Mouse (Mus musculus) MEL (cell line): ENCODE results near the gene Tcf23. TPM values are rescaled to one million over a fixed set of nuclear protein-coding genes. Genes with fewer than 3 reads are reported as not detected.

Experiments
- DNase-seq: peaks from one replicate; pipeline ENCODE4 v3.0.0; 2011; ENCODE audit warnings: low read depth, low spot score
- H3K27ac ChIP-seq: 2 replicates; pipeline ENCODE4 v1.5.1; 2012; ENCODE audit warnings: low read depth, mild to moderate bottlenecking, control low read depth, low read length, moderate library complexity; ENCODE audit not compliant: control insufficient read depth
- H3K27me3 ChIP-seq, 2 experiments: fragments of 150-350 bp in 1 of 2; sonication (generic) in 1 of 2; 2 replicates each; pipeline ENCODE4 v1.6.1; 2012; ENCODE audit warnings: low read length in 2 of 2, mild to moderate bottlenecking in 2 of 2, improper control_type of control experiment in 1 of 2, moderate library complexity in 1 of 2; ENCODE audit not compliant: insufficient read depth in 2 of 2, control insufficient read depth in 1 of 2
- H3K36me3 ChIP-seq, 2 experiments: 2 replicates each; pipeline ENCODE4 v1.6.1; 2012 to 2014; ENCODE audit warnings: low read length in 2 of 2, improper control_type of control experiment in 1 of 2, inconsistent platforms in 1 of 2, mild to moderate bottlenecking in 1 of 2; ENCODE audit not compliant: insufficient read depth in 2 of 2, control insufficient read depth in 1 of 2
- H3K4me1 ChIP-seq, 2 experiments: fragments of 150-350 bp in 1 of 2; sonication (generic) in 1 of 2; 2 replicates each; pipeline ENCODE4 v1.6.1; 2012; ENCODE audit warnings: low read length in 2 of 2, improper control_type of control experiment in 1 of 2, mild to moderate bottlenecking in 1 of 2; ENCODE audit not compliant: insufficient read depth in 2 of 2, control insufficient read depth in 1 of 2
- H3K4me3 ChIP-seq, 2 experiments: fragments of 150-350 bp in 1 of 2; sonication (generic) in 1 of 2; 2 replicates each; pipeline ENCODE4 v1.5.1; 2012; ENCODE audit warnings: low read depth in 2 of 2, low read length in 2 of 2, mild to moderate bottlenecking in 2 of 2, moderate library complexity in 2 of 2, control low read depth in 1 of 2, improper control_type of control experiment in 1 of 2; ENCODE audit not compliant: control insufficient read depth in 1 of 2, insufficient read depth in 1 of 2
- H3K79me2 ChIP-seq: 2 replicates; pipeline ENCODE4 v1.6.1; 2012; ENCODE audit warnings: mild to moderate bottlenecking, low read length, moderate library complexity; ENCODE audit not compliant: control insufficient read depth, poor library complexity, insufficient read depth
- H3K9ac ChIP-seq: 2 replicates; pipeline ENCODE4 v1.6.1; 2012; ENCODE audit warnings: low read depth, mild to moderate bottlenecking, control low read depth, low read length, moderate library complexity; ENCODE audit not compliant: control insufficient read depth, poor library complexity, severe bottlenecking
- H3K9me3 ChIP-seq: fragments of 150-350 bp; sonication (generic); replicated peaks from 2 replicates; pipeline ENCODE4 v1.6.1; 2012; ENCODE audit warnings: mild to moderate bottlenecking, low read length, improper control_type of control experiment, moderate library complexity; ENCODE audit not compliant: insufficient read depth
- CHD1 ChIP-seq: IDR thresholded peaks from 2 replicates; pipeline ENCODE4 v1.6.1; 2012; ENCODE audit warnings: low read depth, mild to moderate bottlenecking, inconsistent platforms, low read length, improper control_type of control experiment
- CHD2 ChIP-seq: IDR thresholded peaks from 2 replicates; pipeline ENCODE4 v1.6.1; 2011; ENCODE audit warnings: low read length, improper control_type of control experiment
- ELF1 ChIP-seq: IDR thresholded peaks from 2 replicates; pipeline ENCODE4 v1.6.1; 2014; ENCODE audit warnings: low read depth, mild to moderate bottlenecking, inconsistent platforms, low read length, improper control_type of control experiment, moderate library complexity
- EP300 ChIP-seq, 2 experiments: IDR thresholded peaks; 2 replicates each; pipeline ENCODE4 v1.6.1; 2011; ENCODE audit warnings: improper control_type of control experiment in 2 of 2, low read length in 2 of 2, low read depth in 1 of 2, mild to moderate bottlenecking in 1 of 2
- ETS1 ChIP-seq: IDR thresholded peaks from 2 replicates; pipeline ENCODE4 v1.6.1; 2012; ENCODE audit warnings: low read depth, mild to moderate bottlenecking, inconsistent platforms, low read length, improper control_type of control experiment, moderate library complexity
- GATA1 ChIP-seq: IDR thresholded peaks from 2 replicates; pipeline ENCODE4 v1.6.1; 2011; ENCODE audit warnings: low read depth, low read length, improper control_type of control experiment
- HCFC1 ChIP-seq: IDR thresholded peaks from 2 replicates; pipeline ENCODE4 v1.6.1; 2012; ENCODE audit warnings: low read depth, mild to moderate bottlenecking, inconsistent platforms, low read length, improper control_type of control experiment, moderate library complexity
- JUND ChIP-seq: IDR thresholded peaks from 2 replicates; pipeline ENCODE4 v1.6.1; 2011; ENCODE audit warnings: low read depth, mild to moderate bottlenecking, improper control_type of control experiment, low read length
- MAZ ChIP-seq: IDR thresholded peaks from 2 replicates; pipeline ENCODE4 v1.6.1; 2012; ENCODE audit warnings: low read depth, mild to moderate bottlenecking, inconsistent platforms, low read length, improper control_type of control experiment
- MXI1 ChIP-seq: IDR thresholded peaks from 2 replicates; pipeline ENCODE4 v1.6.1; 2011; ENCODE audit warnings: mild to moderate bottlenecking, low read depth, low read length, improper control_type of control experiment
- MYB ChIP-seq: IDR thresholded peaks from 2 replicates; pipeline ENCODE4 v1.6.1; 2011; ENCODE audit warnings: mild to moderate bottlenecking, low read depth, low read length, improper control_type of control experiment
- MYC ChIP-seq: IDR thresholded peaks from 2 replicates; pipeline ENCODE4 v1.6.1; 2011; ENCODE audit warnings: low read depth, mild to moderate bottlenecking, low read length, improper control_type of control experiment, moderate library complexity
- NRF1 ChIP-seq: IDR thresholded peaks from 2 replicates; pipeline ENCODE4 v1.6.1; 2014; ENCODE audit warnings: low read depth, mild to moderate bottlenecking, inconsistent platforms, low read length, improper control_type of control experiment, moderate library complexity; ENCODE audit not compliant: poor library complexity, insufficient read depth, severe bottlenecking
- POLR2A ChIP-seq, 2 experiments: IDR thresholded peaks; 2 replicates each; pipeline ENCODE4 v1.6.1; 2011 to 2012; ENCODE audit warnings: low read length in 2 of 2, mild to moderate bottlenecking in 2 of 2, control low read depth in 1 of 2, improper control_type of control experiment in 1 of 2, low read depth in 1 of 2, moderate library complexity in 1 of 2; ENCODE audit not compliant: control insufficient read depth in 1 of 2, insufficient read depth in 1 of 2, poor library complexity in 1 of 2
- POLR2AphosphoS5 ChIP-seq: IDR thresholded peaks from 2 replicates; pipeline ENCODE4 v1.6.1; 2012; ENCODE audit warnings: low read depth, borderline replicate concordance, mild to moderate bottlenecking, inconsistent platforms, low read length, moderate library complexity, mixed read lengths
- ZKSCAN1 ChIP-seq: IDR thresholded peaks from 2 replicates; pipeline ENCODE4 v1.6.1; 2012; ENCODE audit warnings: low read depth, mild to moderate bottlenecking, inconsistent platforms, low read length, improper control_type of control experiment, moderate library complexity
- polyA plus RNA-seq, 2 experiments: library from polyadenylated mRNA; stranded (reverse) in 1 of 2; unstranded in 1 of 2; fragments of >175 nt in 1 of 2; fragments of >200 nt in 1 of 2; gene quantifications; 2 replicates each; pipeline versions ENCODE4 v1.2.1 to v1.2.4; 2012; ENCODE audit warnings: low replicate concordance in 2 of 2, low read depth in 1 of 2; ENCODE audit not compliant: insufficient read length in 2 of 2, insufficient read depth in 1 of 2, missing spikeins in 1 of 2
- total RNA-seq: library from RNA; depleted of rRNA; stranded (reverse); fragments of 300-350 nt; gene quantifications from 2 replicates; pipeline ENCODE4 v1.2.3, GENCODE M21; 2012

Gene Tcf23
- total and polyA plus RNA-seq, 3 experiments, result 0.07 to 0.08 TPM; not detected in 1

GRCm38 (mm10) chr5:30921256-30922033 lies 47.0 kb upstream of the Tcf23 start, which contains the start of gene Khk (continued):
- TF ChIP-seq CHD2 (no peak), JUND (0 out of 2 replicates have a peak, but pooled peaks have one; percentile 54), ZKSCAN1 (peak; percentile 92), POLR2AphosphoS5 (peak; percentile 90; the same call in 1 of the 2 replicates)

DNA sequence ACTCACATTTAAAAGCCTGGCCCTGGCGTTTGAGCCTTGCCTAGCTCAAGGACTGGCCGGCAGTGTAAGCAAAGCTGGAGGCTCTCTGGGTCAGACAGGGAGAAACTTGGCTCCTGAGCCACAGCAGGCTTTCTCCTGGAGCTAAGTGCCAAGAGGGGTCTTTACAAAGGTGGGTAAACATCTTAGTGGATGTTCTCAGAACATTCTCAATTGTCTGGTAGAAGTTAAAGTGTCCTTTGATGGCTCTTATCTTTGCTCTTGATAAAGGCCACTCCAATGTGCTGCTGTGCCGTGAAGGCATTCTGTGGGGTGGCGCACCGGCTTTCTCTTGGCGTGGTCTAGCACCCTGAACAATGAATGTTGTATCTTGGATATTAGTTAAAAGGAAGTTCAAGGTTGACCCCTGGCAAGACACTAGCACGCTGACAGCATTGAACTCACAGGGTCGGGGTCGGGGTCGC lies 45.9 kb upstream of the Tcf23 start:
- H3K79me2 ChIP-seq, result peaks cover 14% of the 10 kb centered on the region
- 0 out of 2 replicates have a peak overlapping the region, but pooled peaks have one; percentile 1 for H3K27ac ChIP-seq
- TF ChIP-seq EP300 (IDR thresholded peaks at IDR 0.05; ENCODE audit: low read depth in 1 of 2, low read length in 2 of 2) (no peak; a peak in 1 of 4 replicates), POLR2A (IDR thresholded peaks at IDR 0.05; ENCODE audit: control insufficient read depth in 1 of 2, insufficient read depth in 1 of 2, low read depth in 1 of 2, low read length in 2 of 2, poor library complexity in 1 of 2) (peak in 1 of 2 experiments; percentile 25; a peak in 1 of 4 replicates), ZKSCAN1 (no peak), HCFC1 (no peak), NRF1 (no peak), CHD2 (no peak), GATA1 (peak; percentile 76), MXI1 (peak; percentile 58; the same call in 1 of the 2 replicates), ELF1 (0 out of 2 replicates have a peak, but pooled peaks have one; percentile 4), CHD1 (no peak), MYC (0 out of 2 replicates have a peak, but pooled peaks have one; percentile 33), MYB (no peak), ETS1 (no peak)
- H3K4me3 ChIP-seq, result peak overlapping the region; percentile 74 to 89
- peak; percentile 59 for DNase-seq
- H3K4me1 ChIP-seq, result peaks cover 5 to 11% of the 10 kb centered on the region in 2 experiments; a peak in 3 of 4 replicates
- no peaks in the 10 kb centered on the region for H3K27me3 ChIP-seq
- H3K36me3 ChIP-seq, result peaks cover 0 to 2% of the 10 kb centered on the region in 2 experiments; a peak in 1 of 4 replicates
- peak overlapping the region; percentile 69 for H3K9ac ChIP-seq
- no peaks in the 10 kb centered on the region for H3K9me3 ChIP-seq

GRCm38 (mm10) chr5:30923119-30923518 lies 45.3 kb upstream of the Tcf23 start:
- no peak for DNase-seq
- peak overlapping the region; percentile 74 to 89 for H3K4me3 ChIP-seq
- no peak overlapping the region for H3K27ac ChIP-seq
- peaks cover 5 to 11% of the 10 kb centered on the region in 2 experiments; a peak in 3 of 4 replicates for H3K4me1 ChIP-seq
- peaks cover 14% of the 10 kb centered on the region for H3K79me2 ChIP-seq
- no peaks in the 10 kb centered on the region for H3K9me3 ChIP-seq
- TF ChIP-seq MAZ (0 out of 2 replicates have a peak, but pooled peaks have one; percentile 9), JUND (no peak)
- H3K27me3 ChIP-seq, result no peaks in the 10 kb centered on the region
- H3K9ac ChIP-seq, result peak overlapping the region; percentile 69
- peaks cover 0 to 2% of the 10 kb centered on the region in 2 experiments; a peak in 1 of 4 replicates for H3K36me3 ChIP-seq
